Mouse (Mus musculus): Measurements from ENCODE around the gene Pde8a. TPM values are rescaled to one million over a fixed set of nuclear protein-coding genes. Genes with fewer than 3 reads are reported as not detected.

Pde8a gene
- polyA plus RNA-seq, 1 experiment from 2014 or later = 2.1 TPM

DNA sequence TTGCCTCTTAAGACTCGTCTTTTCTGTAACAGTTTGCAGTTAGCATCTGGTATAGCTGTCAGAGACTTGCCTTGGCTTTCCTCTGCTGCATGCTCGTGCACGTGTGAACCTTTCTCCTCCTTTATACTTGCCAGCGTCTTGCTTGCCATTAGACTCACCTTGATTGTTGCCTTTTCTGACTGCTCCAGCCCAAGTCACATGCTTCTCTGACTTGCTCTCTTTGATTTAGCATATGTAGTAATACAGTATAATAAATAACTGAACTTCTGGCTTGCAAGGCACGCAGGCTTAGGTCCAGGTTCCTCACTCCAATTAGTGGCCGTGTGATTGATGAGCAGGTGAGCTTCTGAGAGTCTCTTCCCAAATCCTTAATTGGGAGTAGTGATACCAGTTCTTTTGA, 37.2 kb downstream of the Pde8a start:
- Histone ChIP-seq H3K4me1 (replicated peaks; ENCODE audit: control insufficient read depth, insufficient read depth, low read length) (no peaks in the 10 kb centered on the region), H3K36me3 (ENCODE audit: control insufficient read depth, insufficient read depth) (no peaks in the 10 kb centered on the region), H3K4me3 (replicated peaks; ENCODE audit: low read length) (no peak overlapping the region), H3K9me3 (ENCODE audit: control insufficient read depth, low read length) (no peaks in the 10 kb centered on the region), H3K27me3 (replicated peaks; ENCODE audit: control insufficient read depth, insufficient read depth, low read length) (no peaks in the 10 kb centered on the region), H3K27ac (ENCODE audit: low read length) (no peak overlapping the region), H3K9ac (replicated peaks; ENCODE audit: low read depth, low read length) (no peak overlapping the region), H3K4me2 (ENCODE audit: low read length) (no peak overlapping the region)
- WGBS = 81% methylated on average over 6 of the region's 6 CpGs
- ATAC-seq = no peak

DNA sequence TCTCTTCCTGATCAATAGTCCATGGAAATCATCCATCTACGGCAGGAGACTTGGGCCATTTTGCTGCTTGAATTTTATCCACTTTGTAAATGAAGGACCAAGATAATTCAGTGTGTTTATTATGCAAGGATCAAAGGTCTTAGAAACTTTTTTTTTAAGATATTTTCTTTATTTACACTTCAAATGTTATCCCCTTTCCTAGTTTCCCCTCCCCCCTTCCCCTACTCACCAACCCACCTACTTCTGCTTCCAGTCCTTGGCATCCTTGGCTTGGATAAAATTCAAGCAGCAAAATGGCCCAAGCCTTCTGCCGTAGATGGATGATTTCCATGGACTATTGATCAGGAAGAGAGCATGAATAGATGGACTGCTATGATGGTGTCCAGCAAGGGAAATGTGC, 38.1 kb downstream of the Pde8a start:
- Histone ChIP-seq H3K27ac (ENCODE audit: low read length) (no peak overlapping the region), H3K4me2 (ENCODE audit: low read length) (no peak overlapping the region), H3K4me1 (replicated peaks; ENCODE audit: control insufficient read depth, insufficient read depth, low read length) (no peaks in the 10 kb centered on the region), H3K4me3 (replicated peaks; ENCODE audit: low read length) (no peak overlapping the region), H3K27me3 (replicated peaks; ENCODE audit: control insufficient read depth, insufficient read depth, low read length) (no peaks in the 10 kb centered on the region), H3K9me3 (ENCODE audit: control insufficient read depth, low read length) (no peaks in the 10 kb centered on the region), H3K36me3 (ENCODE audit: control insufficient read depth, insufficient read depth) (no peaks in the 10 kb centered on the region), H3K9ac (replicated peaks; ENCODE audit: low read depth, low read length) (no peak overlapping the region)
- WGBS = 91% methylated on average over 2 of the region's 2 CpGs
- ATAC-seq = no peak

DNA sequence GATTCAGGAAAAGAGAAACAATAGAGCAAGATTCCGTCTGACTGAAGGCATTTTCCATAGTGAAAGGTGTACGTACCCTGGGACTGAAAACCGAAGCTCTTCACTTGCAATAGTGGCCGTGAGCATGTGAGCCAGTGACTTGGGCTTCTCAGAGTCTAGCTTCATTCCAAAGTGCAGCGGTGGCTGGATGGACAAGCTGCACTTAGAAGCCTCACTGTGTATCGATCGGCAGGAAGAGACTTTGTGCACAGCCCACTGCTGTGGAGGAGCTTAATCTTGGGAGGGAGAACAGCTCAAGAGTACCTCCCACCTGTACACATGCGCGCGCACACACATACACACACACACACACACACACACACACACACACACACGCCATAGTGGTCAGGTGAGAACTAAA, 39.9 kb downstream of the Pde8a start:
- no peak for ATAC-seq

DNA sequence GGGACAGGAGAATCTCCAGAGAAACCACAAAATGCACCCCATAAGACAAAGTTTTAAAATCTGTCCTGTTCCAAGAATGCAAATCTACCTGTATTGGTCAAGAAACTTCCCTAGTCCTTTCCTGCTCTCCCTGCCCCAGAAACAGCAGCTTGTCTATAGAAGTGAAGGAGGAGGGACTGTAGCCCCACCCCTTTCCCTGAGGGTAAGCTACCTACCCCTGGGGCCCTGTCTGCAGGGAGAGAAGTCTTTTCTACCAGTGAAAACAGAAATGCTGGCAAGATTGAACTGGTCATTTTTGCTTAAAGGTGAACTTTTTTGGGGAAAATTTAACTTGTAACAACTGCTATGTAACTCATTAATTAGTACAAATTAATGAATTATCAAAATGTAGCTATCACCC, 41.2 kb downstream of the Pde8a start:
- Histone ChIP-seq H3K27me3 (replicated peaks; ENCODE audit: control insufficient read depth, insufficient read depth, low read length) (no peaks in the 10 kb centered on the region), H3K4me3 (replicated peaks; ENCODE audit: low read length) (no peak overlapping the region), H3K9me3 (ENCODE audit: control insufficient read depth, low read length) (no peaks in the 10 kb centered on the region), H3K4me1 (replicated peaks; ENCODE audit: control insufficient read depth, insufficient read depth, low read length) (no peaks in the 10 kb centered on the region), H3K9ac (replicated peaks; ENCODE audit: low read depth, low read length) (no peak overlapping the region), H3K27ac (ENCODE audit: low read length) (no peak overlapping the region), H3K4me2 (ENCODE audit: low read length) (no peak overlapping the region), H3K36me3 (ENCODE audit: control insufficient read depth, insufficient read depth) (no peaks in the 10 kb centered on the region)
- no peak for ATAC-seq

More for the DNA sequence above, 39.9 kb downstream of the Pde8a start:
- no peak overlapping the region for H3K9ac ChIP-seq (replicated peaks; ENCODE audit: low read depth, low read length)
- no peaks in the 10 kb centered on the region for H3K9me3 ChIP-seq (ENCODE audit: control insufficient read depth, low read length)
- H3K4me2 ChIP-seq (ENCODE audit: low read length) = no peak overlapping the region
- H3K4me3 ChIP-seq (replicated peaks; ENCODE audit: low read length) = no peak overlapping the region
- H3K27me3 ChIP-seq (replicated peaks; ENCODE audit: control insufficient read depth, insufficient read depth, low read length) = no peaks in the 10 kb centered on the region
- WGBS = 61% methylated on average over 9 of the region's 11 CpGs
- no peaks in the 10 kb centered on the region for H3K36me3 ChIP-seq (ENCODE audit: control insufficient read depth, insufficient read depth)
- H3K4me1 ChIP-seq (replicated peaks; ENCODE audit: control insufficient read depth, insufficient read depth, low read length) = no peaks in the 10 kb centered on the region
- H3K27ac ChIP-seq (ENCODE audit: low read length) = no peak overlapping the region

DNA sequence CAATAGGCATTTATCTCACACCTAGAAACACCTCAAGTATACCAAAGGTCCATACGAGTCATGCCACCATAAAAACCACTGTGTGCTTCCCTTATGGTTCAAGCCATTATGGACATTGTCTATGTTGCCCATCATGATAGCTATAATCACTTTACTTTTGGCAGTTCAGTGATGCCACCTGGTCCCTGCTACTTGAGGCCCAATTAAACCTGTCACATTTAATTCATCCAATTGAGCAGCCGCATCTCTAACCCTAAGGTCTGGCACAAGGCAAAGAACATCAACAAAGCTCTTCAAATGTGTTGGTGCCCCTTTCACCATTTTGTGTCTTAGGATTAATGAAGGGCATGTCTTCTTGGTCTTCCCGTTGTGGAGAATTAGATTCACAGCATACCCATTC, 42.1 kb downstream of the Pde8a start:
- Histone ChIP-seq H3K4me2 (ENCODE audit: low read length) (no peak overlapping the region), H3K4me3 (replicated peaks; ENCODE audit: low read length) (no peak overlapping the region), H3K9me3 (ENCODE audit: control insufficient read depth, low read length) (no peaks in the 10 kb centered on the region), H3K4me1 (replicated peaks; ENCODE audit: control insufficient read depth, insufficient read depth, low read length) (no peaks in the 10 kb centered on the region), H3K9ac (replicated peaks; ENCODE audit: low read depth, low read length) (no peak overlapping the region), H3K27me3 (replicated peaks; ENCODE audit: control insufficient read depth, insufficient read depth, low read length) (no peaks in the 10 kb centered on the region), H3K27ac (ENCODE audit: low read length) (no peak overlapping the region), H3K36me3 (ENCODE audit: control insufficient read depth, insufficient read depth) (no peaks in the 10 kb centered on the region)
- ATAC-seq = no peak
- WGBS = 89% methylated on average over 3 of the region's 3 CpGs

DNA sequence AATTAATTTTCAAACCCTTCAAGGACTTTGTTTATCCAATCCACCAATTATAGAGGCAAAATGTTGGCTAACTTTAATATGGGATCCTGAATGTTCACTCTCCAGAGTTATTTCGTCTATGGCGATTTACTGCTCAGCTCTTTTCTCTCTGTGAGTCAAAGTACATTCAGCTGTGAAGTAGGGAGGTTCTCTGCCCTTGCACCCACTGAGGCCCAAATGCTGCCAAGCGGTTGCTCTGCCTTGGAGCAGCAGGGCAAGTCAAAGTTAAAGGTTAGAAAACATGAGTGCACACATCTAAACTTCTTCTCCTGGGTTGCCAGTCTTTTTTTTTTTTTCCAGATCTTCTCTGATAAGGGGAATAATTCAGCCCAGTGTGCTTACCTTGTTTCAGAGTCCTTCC, 43.4 kb downstream of the Pde8a start:
- H3K9me3 ChIP-seq (ENCODE audit: control insufficient read depth, low read length) = no peaks in the 10 kb centered on the region
- no peak overlapping the region for H3K4me3 ChIP-seq (replicated peaks; ENCODE audit: low read length)
- 92% methylated on average over 3 of the region's 3 CpGs for WGBS
- H3K27ac ChIP-seq (ENCODE audit: low read length) = no peak overlapping the region
- no peak for ATAC-seq
- no peaks in the 10 kb centered on the region for H3K36me3 ChIP-seq (ENCODE audit: control insufficient read depth, insufficient read depth)
- H3K4me2 ChIP-seq (ENCODE audit: low read length) = no peak overlapping the region
- no peaks in the 10 kb centered on the region for H3K27me3 ChIP-seq (replicated peaks; ENCODE audit: control insufficient read depth, insufficient read depth, low read length)
- no peak overlapping the region for H3K9ac ChIP-seq (replicated peaks; ENCODE audit: low read depth, low read length)
- H3K4me1 ChIP-seq (replicated peaks; ENCODE audit: control insufficient read depth, insufficient read depth, low read length) = no peaks in the 10 kb centered on the region

DNA sequence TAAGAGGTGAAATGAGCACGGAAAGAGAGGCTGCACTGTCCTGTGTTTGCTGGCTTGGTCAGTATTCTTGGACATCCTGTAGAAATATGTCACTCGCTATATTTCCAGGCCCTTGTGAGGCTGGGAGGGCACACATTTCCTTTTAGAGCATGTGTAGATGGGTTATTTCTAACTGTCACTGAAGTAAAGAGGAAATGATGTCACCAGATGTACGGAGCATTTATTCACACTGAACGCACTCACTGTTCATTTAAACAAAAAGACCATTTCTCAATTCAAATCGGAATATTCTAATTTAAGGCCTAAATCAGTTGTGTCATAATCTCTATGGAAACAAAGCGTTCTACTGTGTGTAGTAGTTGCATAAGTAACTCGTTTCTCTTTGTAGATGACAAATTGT, 48.2 kb downstream of the Pde8a start:
- WGBS = 64% methylated on average over 7 of the region's 7 CpGs
- Histone ChIP-seq H3K27ac (ENCODE audit: low read length) (no peak overlapping the region), H3K9me3 (ENCODE audit: control insufficient read depth, low read length) (no peaks in the 10 kb centered on the region), H3K9ac (replicated peaks; ENCODE audit: low read depth, low read length) (no peak overlapping the region), H3K4me2 (ENCODE audit: low read length) (no peak overlapping the region), H3K36me3 (ENCODE audit: control insufficient read depth, insufficient read depth) (no peaks in the 10 kb centered on the region), H3K27me3 (replicated peaks; ENCODE audit: control insufficient read depth, insufficient read depth, low read length) (no peaks in the 10 kb centered on the region), H3K4me1 (replicated peaks; ENCODE audit: control insufficient read depth, insufficient read depth, low read length) (no peaks in the 10 kb centered on the region), H3K4me3 (replicated peaks; ENCODE audit: low read length) (no peak overlapping the region)
- ATAC-seq = no peak

DNA sequence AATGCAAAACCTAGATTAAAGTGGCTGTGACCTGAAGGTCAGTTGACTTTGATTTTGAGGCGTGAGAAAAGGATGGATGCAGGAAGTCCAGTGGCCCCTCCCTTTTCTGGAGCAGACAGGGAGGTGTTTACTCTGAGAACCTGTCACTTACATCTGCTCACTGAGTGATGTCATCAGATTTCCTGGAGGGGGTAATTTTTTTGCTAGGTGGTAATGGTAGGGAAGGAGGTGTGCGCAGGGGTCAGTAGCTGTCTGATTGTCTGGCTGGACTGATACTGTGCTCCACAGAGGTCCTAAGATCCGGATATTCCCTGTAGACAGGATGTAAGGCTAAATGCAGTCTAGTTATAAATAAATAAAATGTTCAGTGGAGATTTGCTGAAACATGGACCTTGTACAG, 59.5 kb downstream of the Pde8a start:
- 85% methylated on average over 3 of the region's 3 CpGs for WGBS
- ATAC-seq = no peak

DNA sequence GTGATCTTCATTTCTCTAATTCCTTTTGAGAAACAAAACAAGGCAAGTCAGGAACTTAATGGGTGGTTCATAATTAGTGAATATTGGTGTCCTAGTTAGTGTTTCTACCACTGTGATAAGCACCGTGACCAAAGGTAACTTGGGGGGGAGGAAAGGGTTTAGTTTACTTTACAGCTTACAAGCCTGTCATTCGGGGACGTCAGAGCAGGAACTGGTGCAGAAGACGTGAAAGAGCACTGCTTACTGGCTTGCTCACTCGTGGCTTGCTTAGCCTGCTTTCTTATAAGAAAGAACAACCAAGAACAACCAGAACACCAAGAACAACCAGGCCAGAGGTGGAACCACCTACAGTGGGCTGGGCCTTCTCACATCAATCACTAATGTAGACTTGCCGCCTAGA, 65.6 kb downstream of the Pde8a start:
- 86% methylated on average over 6 of the region's 6 CpGs for WGBS
- H3K27me3 ChIP-seq (replicated peaks; ENCODE audit: control insufficient read depth, insufficient read depth, low read length) = no peaks in the 10 kb centered on the region
- no peak overlapping the region for H3K9ac ChIP-seq (replicated peaks; ENCODE audit: low read depth, low read length)
- ATAC-seq = no peak
- H3K4me3 ChIP-seq (replicated peaks; ENCODE audit: low read length) = no peak overlapping the region
- no peak overlapping the region for H3K4me2 ChIP-seq (ENCODE audit: low read length)
- H3K9me3 ChIP-seq (ENCODE audit: control insufficient read depth, low read length) = no peaks in the 10 kb centered on the region
- H3K4me1 ChIP-seq (replicated peaks; ENCODE audit: control insufficient read depth, insufficient read depth, low read length) = no peaks in the 10 kb centered on the region
- H3K36me3 ChIP-seq (ENCODE audit: control insufficient read depth, insufficient read depth) = no peaks in the 10 kb centered on the region
- H3K27ac ChIP-seq (ENCODE audit: low read length) = no peak overlapping the region

More for the DNA sequence above, 59.5 kb downstream of the Pde8a start:
- Histone ChIP-seq H3K9me3 (ENCODE audit: control insufficient read depth, low read length) (no peaks in the 10 kb centered on the region), H3K36me3 (ENCODE audit: control insufficient read depth, insufficient read depth) (no peaks in the 10 kb centered on the region), H3K27me3 (replicated peaks; ENCODE audit: control insufficient read depth, insufficient read depth, low read length) (no peaks in the 10 kb centered on the region), H3K9ac (replicated peaks; ENCODE audit: low read depth, low read length) (no peak overlapping the region), H3K4me1 (replicated peaks; ENCODE audit: control insufficient read depth, insufficient read depth, low read length) (no peaks in the 10 kb centered on the region), H3K4me3 (replicated peaks; ENCODE audit: low read length) (no peak overlapping the region), H3K27ac (ENCODE audit: low read length) (no peak overlapping the region), H3K4me2 (ENCODE audit: low read length) (no peak overlapping the region)

DNA sequence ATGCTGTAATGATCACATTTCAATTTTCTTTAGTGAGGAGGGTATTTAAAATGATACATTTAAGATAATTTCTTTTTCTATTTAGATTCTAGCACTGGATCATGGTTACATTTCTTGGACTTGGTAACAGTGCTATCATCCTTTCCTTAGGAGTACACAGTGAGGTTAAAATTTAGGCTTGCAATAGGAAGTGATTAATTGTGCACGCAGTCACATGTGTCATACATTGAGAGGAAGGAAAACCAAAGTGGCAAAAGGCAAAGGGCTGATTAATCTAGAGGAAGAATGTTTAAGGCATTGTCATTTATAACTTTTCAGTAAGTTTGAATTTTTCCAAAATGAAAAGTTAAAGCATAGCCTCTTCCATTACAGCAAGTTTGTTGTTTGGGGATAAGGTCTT, 67.8 kb downstream of the Pde8a start:
- 86% methylated on average over 1 of the region's 1 CpGs for WGBS

More for the DNA sequence above, 67.8 kb downstream of the Pde8a start:
- ATAC-seq = no peak
- Histone ChIP-seq H3K9ac (replicated peaks; ENCODE audit: low read depth, low read length) (no peak overlapping the region), H3K4me1 (replicated peaks; ENCODE audit: control insufficient read depth, insufficient read depth, low read length) (no peaks in the 10 kb centered on the region), H3K36me3 (ENCODE audit: control insufficient read depth, insufficient read depth) (no peaks in the 10 kb centered on the region), H3K4me2 (ENCODE audit: low read length) (no peak overlapping the region), H3K27ac (ENCODE audit: low read length) (no peak overlapping the region), H3K9me3 (ENCODE audit: control insufficient read depth, low read length) (no peaks in the 10 kb centered on the region), H3K4me3 (replicated peaks; ENCODE audit: low read length) (no peak overlapping the region), H3K27me3 (replicated peaks; ENCODE audit: control insufficient read depth, insufficient read depth, low read length) (no peaks in the 10 kb centered on the region)
